Mouse (Mus musculus) C2C12 (cell line): ENCODE results near the gene Jade2.
"Not testable (repeated sequence)": the region's sequence is repeated elsewhere in the genome, so short reads cannot be mapped to it uniquely, and the experiment has no call there.

Experiments
- CEBPB ChIP-seq: IDR thresholded peaks from one replicate; pipeline ENCODE4 v1.6.1; 2011; ENCODE audit warnings: low read depth, mild to moderate bottlenecking, control low read depth, moderate library complexity
- CTCF ChIP-seq: IDR thresholded peaks from one replicate; pipeline ENCODE4 v1.5.1; 2011; ENCODE audit not compliant: control insufficient read depth, insufficient read depth, insufficient read length
- USF1 ChIP-seq: IDR thresholded peaks from one replicate; pipeline ENCODE4 v1.6.1; 2011; ENCODE audit warnings: low read depth, mild to moderate bottlenecking, control low read depth, moderate library complexity

GRCm38 (mm10) chr11:51789735-51790134 lies 67.7 kb downstream of the Jade2 start:
- TF ChIP-seq CTCF, CEBPB, USF1: not testable (repeated sequence)
